Mouse (Mus musculus) heart, postnatal 14 days (tissue): ENCODE data around the gene Ctf2. TPM values are rescaled to one million over a fixed set of nuclear protein-coding genes. Genes with fewer than 3 reads are reported as not detected.
"Not testable (repeated sequence)": the region's sequence is repeated elsewhere in the genome, so short reads cannot be mapped to it uniquely, and the experiment has no call there.

Experiments used
- DNase-seq, 2 experiments: peaks; one replicate each; pipeline ENCODE4 v3.0.0; 2021 to 2022
- intact Hi-C: fragments of 180-260 bp; cut with DNase I; formaldehyde crosslinking; loops from one replicate; pipeline ENCODE4 v1.15.1; 2025
- long read RNA-seq, 2 experiments: library from polyadenylated mRNA; stranded (forward); transcript quantifications; one replicate each; pipeline ENCODE4 v2.0.0; 2021
- total RNA-seq, 2 experiments: library from RNA; stranded (reverse); gene quantifications; 2 replicates each; pipeline ENCODE4 v1.2.3; 2021

Gene Ctf2
- total RNA-seq = not detected
- long read RNA-seq, experiment 1, partial matches to known transcripts = 0 of 1 reads
- long read RNA-seq, experiment 1, other reads (novel, unspliced or antisense) = 1 of 1 reads
- long read RNA-seq, experiment 2 = 0 reads

DNA sequence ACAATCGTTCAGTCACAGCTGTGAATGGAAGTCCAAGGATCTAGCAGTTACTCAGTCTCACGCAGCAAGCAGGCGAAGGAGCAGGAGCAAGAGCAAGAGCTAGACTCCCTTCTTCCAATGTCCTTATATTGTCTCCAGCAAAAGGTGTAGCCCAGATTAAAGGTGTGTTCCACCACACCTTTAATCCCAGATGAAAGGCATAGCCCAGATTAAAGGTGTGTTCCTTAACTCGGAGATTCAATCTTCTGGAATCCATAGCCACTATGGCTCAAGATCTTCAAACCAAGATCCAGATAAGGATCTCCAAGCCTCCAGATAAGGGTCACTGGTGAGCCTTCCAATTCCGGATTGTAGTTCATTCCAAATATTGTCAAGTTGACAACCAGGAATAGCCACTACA, at the start of gene Ctf2:
Gene Ctf2, minus strand, starts transcription at position 101 of the 400 bp plus-strand sequence.
- intact Hi-C loops, DNase-seq: not testable (repeated sequence)

GRCm38 (mm10) chr7:127778350-127778749, 46.4 kb upstream of the Ctf2 start:
- DNase-seq = no peak
- intact Hi-C loops = loop anchor here (5.0 kb wide), 1 partner anchor 99 kb away; the partner anchor contains the start of genes Zfp646 and Zfp668

DNA sequence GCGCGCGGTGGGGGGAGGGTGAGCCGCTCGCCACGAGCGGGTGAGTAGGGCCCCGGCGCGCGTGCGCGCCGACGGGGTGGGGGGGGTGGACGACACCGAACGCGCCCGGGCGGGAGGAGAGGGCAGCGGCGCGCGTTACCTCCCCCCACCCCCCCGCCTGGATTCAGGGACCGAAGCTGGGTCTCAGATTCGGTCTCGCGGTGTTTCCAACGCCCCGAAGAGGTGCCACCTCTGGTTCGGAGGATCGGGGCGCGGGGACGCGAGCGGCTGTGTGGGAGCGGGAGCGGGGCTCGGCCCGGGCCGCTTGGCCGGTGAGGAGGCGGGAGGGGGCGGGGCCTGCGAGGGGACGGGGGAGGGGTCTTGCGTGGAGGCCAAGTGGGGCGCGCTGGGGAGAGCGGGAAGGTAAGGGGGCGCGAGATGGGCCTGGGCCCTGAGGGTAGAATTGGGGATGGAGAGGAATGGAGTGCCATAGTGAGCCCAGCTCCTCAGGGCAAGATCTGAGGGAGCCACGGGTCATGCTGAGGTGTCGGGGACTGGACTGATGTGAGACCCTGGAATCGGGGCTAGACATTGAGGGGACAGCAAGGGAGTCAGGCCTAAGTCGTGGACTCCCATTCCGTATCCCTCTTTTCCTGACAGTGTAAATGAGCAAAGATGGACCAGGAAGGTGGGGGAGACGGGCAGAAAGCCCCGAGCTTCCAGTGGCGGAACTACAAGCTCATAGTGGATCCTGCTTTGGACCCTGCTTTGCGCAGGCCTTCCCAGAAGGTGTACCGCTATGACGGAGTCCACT, 45.7 kb upstream of the Ctf2 start:
- DNase-seq = peak; percentile 67 to 69
- intact Hi-C loops = loop anchor here (5.0 kb wide), 1 partner anchor 100 kb away; the partner anchor contains the start of genes Zfp646 and Zfp668

DNA sequence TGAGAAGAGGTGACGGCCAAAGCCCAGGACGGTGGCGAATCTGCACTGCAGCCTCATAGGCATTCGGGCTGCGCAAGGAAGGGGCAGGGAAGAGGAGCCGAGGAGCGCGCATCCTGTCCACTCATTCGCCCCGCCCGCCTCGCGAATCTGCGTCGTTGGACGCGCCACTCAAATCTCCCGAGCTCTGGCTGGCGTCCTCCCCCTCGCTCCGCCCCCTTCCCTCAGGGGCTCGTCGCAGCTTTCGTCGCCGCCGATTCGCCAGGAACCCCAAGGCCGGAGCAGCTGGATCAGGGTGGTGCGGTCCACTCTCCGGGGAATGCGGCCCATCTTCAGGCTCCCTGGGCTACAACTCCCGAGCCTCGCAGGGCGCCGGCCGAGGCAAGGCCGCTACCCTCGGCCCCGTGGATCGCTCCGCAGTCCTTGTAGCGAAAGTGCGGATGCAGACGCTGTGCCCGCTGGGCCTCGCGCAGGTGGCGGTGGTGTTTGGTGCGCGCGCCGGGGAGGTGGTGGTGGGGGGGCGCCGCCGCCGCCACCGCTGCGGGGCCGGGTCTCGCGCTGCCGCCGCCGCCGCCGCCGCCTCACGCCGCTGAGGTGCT, 45.0 kb upstream of the Ctf2 start:
- intact Hi-C loops = loop anchor here (5.0 kb wide), 1 partner anchor 100 kb away; the partner anchor contains the start of genes Zfp646 and Zfp668

GRCm38 (mm10) chr7:127776426-127776825, 44.5 kb upstream of the Ctf2 start, which contains the start of gene Setd1a:
TSS of gene Setd1a (plus strand) at chr7:127776670.
- peak; percentile 89 to 93 for DNase-seq
- intact Hi-C loops = loop anchor here (5.0 kb wide), 1 partner anchor 101 kb away; the partner anchor contains the start of genes Zfp646 and Zfp668

More for the DNA sequence above, 45.0 kb upstream of the Ctf2 start:
- DNase-seq = peak; percentile 97

- intact Hi-C loops = loop anchor here (5.0 kb wide), 1 partner anchor 101 kb away; the partner anchor contains the start of genes Zfp646 and Zfp668
- DNase-seq = not testable (repeated sequence)
Measured at GRCm38 (mm10) chr7:127775837-127776236, 43.9 kb upstream of the Ctf2 start.

DNA sequence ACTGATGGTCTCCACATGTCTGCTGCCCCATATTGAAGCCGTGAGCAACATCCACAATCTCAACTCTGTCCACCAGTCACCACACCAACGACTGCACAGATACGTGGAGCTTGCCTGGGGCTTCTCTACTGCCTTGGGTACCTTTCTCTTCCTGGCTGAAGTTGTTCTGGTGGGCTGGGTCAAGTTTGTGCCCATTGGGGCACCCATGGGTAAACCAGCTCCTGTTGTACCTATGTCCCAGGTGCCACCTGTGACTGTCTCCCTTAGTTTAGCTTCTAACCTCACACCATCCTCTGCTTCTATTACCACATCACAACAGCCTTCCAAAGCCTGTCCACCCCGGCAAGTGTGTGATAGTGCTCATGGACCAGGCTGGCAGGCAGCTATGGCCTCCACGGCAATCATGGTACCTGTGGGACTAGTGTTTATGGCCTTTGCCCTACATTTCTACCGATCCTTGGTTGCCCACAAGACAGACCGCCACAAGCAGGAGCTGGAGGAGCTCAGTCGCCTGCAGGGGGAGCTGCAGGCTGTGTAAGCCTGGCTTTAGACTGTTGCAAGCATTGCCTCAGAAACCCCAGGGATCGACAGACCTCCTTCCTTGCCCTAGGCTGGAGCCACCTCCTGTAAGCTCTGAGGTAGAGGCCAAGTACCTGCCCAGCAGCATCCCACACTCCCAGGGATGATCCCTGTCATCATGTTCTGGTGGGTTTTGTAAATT, 41.9 kb upstream of the Ctf2 start:
- DNase-seq = peak; percentile 69 to 80
- intact Hi-C loops = no loop called here

- DNase-seq = no peak
- intact Hi-C loops = no loop called here
Measured at GRCm38 (mm10) chr7:127772557-127772956, 40.6 kb upstream of the Ctf2 start.

- intact Hi-C loops = no loop called here
Measured at GRCm38 (mm10) chr7:127772080-127772479, 40.1 kb upstream of the Ctf2 start.

GRCm38 (mm10) chr7:127771262-127771661, 39.3 kb upstream of the Ctf2 start:
- intact Hi-C loops = no loop called here
- DNase-seq = no peak

More at GRCm38 (mm10) chr7:127772080-127772479, 40.1 kb upstream of the Ctf2 start:
- DNase-seq = no peak

DNA sequence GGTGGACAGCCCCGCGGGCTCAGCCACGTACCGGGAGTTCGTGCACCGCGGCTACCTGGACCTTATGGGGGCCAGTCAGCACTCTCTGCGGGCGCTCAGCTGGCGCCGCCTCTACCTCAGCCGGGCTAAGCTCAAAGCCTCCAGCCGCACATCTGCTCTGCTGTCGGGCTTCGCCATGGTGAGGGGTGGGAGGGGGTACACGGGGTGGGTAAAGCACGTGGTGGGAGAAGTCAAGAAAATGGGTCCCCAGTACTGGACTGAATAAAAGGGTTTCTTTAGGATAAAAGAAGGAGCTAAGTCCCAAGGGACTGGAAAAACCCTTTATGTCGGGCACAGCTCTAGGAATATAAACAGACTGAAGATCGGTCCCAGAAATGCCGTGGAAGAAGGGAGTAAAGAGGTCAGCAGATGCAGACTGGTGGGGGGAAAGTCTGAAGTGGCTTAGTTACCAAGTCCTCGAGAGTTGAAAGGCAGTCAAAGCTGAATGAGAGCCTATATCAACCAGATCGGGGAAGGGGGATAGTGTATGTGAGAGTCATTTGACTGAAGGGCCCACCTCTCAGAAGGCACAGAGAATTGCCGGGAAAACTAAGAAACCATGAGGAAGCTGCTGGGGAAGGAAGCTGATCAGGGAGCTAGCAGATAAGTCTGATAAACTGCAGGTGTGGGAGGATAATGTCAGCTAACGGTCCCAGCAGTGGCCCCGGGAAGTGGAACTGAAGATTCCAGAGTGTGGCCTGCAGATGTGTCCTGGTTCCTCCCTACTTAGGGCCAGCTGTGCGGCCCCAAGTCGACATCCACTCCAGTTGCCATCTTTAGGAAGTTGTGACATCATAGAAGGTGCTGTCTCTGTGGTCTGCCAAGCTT, 38.3 kb upstream of the Ctf2 start:
- intact Hi-C loops = no loop called here
- DNase-seq = no peak

DNA sequence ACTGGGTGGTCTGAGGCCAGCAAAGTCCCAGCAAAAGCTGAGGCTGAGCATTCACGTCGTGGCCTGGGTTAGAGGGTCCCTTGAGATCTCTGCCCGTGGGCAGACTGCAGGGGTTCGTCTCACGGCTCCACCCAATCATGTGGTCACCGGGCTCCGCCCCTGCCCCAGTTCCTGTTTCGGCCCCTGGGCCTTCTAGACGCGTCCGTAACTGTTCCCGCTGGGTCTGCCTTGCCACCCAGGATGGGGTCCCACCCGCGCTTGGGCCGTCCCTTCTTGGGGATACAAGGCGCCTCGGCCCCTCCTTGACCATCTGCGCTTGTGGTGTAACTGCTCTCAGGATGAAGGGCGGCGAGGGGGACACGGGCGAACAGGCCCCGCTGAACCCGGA, 37.7 kb upstream of the Ctf2 start, which contains the start of gene Orai3:
Gene Orai3, plus strand, starts transcription at position 165 of the 388 bp plus-strand sequence.
- intact Hi-C loops = no loop called here
- peak; percentile 88 to 89 for DNase-seq

DNA sequence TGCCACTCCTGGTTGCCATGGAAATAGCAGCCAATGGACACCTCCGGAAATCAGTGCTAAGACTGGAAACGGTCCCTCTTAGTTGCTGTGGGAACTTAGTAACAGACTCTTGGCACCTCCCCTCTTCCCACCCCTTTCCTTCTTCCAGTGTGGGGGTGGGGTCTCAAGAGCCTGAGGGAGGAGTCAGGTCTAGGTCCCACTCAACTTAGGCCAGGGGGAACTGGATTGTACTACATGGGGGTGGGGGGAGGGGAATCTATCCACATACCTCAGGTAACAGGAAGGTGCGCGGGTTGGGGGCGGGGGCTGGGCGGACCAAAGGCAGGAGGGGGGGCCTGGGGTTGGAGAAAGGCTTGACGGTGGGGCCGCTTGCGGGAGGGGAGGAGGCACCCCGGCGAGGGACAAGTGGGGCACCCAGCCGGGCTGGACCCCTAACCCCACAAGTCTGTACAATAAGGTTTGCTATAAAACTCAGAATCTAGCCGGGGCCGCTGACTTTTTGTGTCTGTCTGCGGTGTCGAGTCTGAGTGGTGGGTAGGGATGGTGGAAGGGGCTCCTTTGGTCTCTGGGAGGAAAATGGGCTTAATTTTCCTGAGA, 37.1 kb upstream of the Ctf2 start:
- intact Hi-C loops = no loop called here

GRCm38 (mm10) chr7:127768346-127768996, 36.5 kb upstream of the Ctf2 start:
- DNase-seq = no peak
- intact Hi-C loops = no loop called here

More for the DNA sequence above, 37.1 kb upstream of the Ctf2 start:
- peak; percentile 92 to 95 for DNase-seq

GRCm38 (mm10) chr7:127767671-127768345, 35.8 kb upstream of the Ctf2 start:
- no peak for DNase-seq
- intact Hi-C loops = no loop called here

DNA sequence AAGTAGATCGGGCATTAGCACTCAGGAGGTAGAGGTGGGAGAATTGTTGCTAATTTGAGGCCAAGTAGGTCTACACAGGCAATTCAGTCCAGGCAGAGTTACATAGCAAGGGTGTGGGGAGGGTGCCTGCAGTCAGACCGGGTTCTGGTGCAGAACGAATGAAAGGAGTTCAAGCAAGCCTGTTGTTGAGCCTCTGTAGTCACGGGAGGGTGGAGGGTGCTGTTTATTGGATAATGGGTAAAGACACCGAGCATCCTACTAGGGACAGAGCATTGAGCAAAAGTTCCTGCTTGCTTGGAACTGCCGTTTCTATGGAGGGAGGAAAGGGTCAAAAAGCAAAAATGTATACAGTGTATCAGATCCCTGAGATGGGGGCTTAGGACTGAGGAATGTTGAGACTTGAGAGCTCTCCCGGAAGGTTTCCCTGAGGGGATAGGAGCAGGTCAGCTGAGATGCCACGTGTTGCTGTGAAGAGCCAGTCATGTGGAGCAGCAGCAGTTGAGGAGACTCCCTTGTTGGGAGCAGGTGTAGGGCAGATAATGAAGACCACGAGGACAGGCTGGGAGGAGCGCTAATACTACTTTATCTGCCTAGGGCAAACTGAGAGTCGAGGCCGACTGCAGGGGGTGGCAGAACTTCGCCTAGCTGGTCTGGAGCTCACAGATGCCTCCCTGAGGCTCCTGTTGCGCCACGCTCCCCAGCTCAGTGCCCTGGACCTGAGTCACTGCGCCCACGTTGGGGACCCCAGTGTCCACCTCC, 35.1 kb upstream of the Ctf2 start:
- intact Hi-C loops = no loop called here

DNA sequence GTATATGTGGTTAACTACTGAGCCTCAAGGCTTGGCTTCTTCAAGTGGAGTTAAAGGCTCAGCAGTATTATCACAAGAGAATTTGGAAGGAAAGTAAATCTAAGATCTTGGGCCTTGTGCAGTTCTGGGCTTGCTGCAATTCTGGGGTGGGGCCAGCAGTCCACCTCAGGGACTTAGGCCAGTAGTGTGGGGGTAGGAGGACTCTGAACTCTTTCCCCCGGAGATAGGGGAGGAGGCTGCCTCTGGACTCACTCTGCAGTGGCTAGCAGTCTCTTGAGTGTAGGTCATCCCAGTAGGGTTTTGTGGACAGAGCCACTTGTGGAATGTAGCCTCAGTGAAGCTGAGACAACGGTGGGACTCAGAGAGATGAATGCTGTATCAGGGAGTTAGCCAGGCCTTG, 33.8 kb upstream of the Ctf2 start:
- intact Hi-C loops = no loop called here
- DNase-seq = no peak

More for the DNA sequence above, 35.1 kb upstream of the Ctf2 start:
- DNase-seq = no peak
